Mouse (Mus musculus) left cerebral cortex, postnatal 4 days (tissue): ENCODE measurements at regions not wholly inside any gene's neighbourhood (a gene's known extent, or its start where the extent isn't known, plus 50 kb on each side); places are given as distances from the start of the nearest gene placed in this dataset.

ENCODE experiments used
- DNase-seq: peaks from one replicate; pipeline ENCODE4 v3.0.0-alpha.2; 2022
- intact Hi-C: fragments of 180-260 bp; cut with DNase I; formaldehyde crosslinking; loops from one replicate; pipeline ENCODE4 v1.15.1; 2025

GRCm38 (mm10) chr6:55781146-55781545 lies 55.5 kb upstream of the Itprid1 start:
- DNase-seq, result no peak
- intact Hi-C loops, result no loop called here

- intact Hi-C loops, result no loop called here
- no peak for DNase-seq
Measured at GRCm38 (mm10) chr6:55775527-55775926, 61.2 kb upstream of the Itprid1 start.

- intact Hi-C loops, result no loop called here
- no peak for DNase-seq
Measured at GRCm38 (mm10) chr6:55770341-55770740, 66.4 kb upstream of the Itprid1 start.

- intact Hi-C loops, result no loop called here
- DNase-seq, result peak; percentile 35
Measured at GRCm38 (mm10) chr6:55755491-55755890, 74.4 kb upstream of the Neurod6 start.

GRCm38 (mm10) chr6:55750831-55751230 lies 69.8 kb upstream of the Neurod6 start:
- DNase-seq, result no peak
- intact Hi-C loops, result no loop called here

- intact Hi-C loops, result no loop called here
- DNase-seq, result no peak
Measured at GRCm38 (mm10) chr6:55745859-55746151, 64.7 kb upstream of the Neurod6 start.

- no peak for DNase-seq
Measured at GRCm38 (mm10) chr6:55745105-55745858, 64.2 kb upstream of the Neurod6 start.

GRCm38 (mm10) chr6:55731301-55731826 lies 50.3 kb upstream of the Neurod6 start:
- no peak for DNase-seq
- intact Hi-C loops, result no loop called here

More at GRCm38 (mm10) chr6:55745105-55745858, 64.2 kb upstream of the Neurod6 start:
- intact Hi-C loops, result no loop called here
